Mouse (Mus musculus) adrenal gland, adult 2 months (tissue): ENCODE data around the gene Arid2. TPM values are rescaled to one million over a fixed set of nuclear protein-coding genes. Genes with fewer than 3 reads are reported as not detected.
A peak's percentile ranks its signal among the peaks of the same experiment; 100 is the strongest.
"Not testable (repeated sequence)": the region's sequence is repeated elsewhere in the genome, so short reads cannot be mapped to it uniquely, and the experiment has no call there.

Source experiments
- DNase-seq: peaks from one replicate; pipeline ENCODE4 v3.0.0; 2021
- long read RNA-seq: library from polyadenylated mRNA; stranded (forward); transcript quantifications from one replicate; pipeline ENCODE4 v2.0.0, GENCODE M21; 2021
- polyA plus RNA-seq: library from polyadenylated mRNA; depleted of rRNA; stranded (reverse); fragments of >200 nt; gene quantifications from 2 replicates; pipeline ENCODE4 v1.2.3, GENCODE M21; 2012; rRNA removed
- total RNA-seq, 2 experiments: library from RNA; stranded (reverse); gene quantifications; 2 replicates each; pipeline ENCODE4 v1.2.3; 2021

Arid2 gene
- 10 to 100 TPM; 32.0 to 32.2 TPM for total RNA-seq
- polyA plus RNA-seq: 11.8 and 14.5 TPM in 2 replicates
- long read RNA-seq, full-length matches to known transcripts: 2 of 6 reads
- long read RNA-seq, partial matches to known transcripts: 2 of 6 reads
- long read RNA-seq, other reads (novel, unspliced or antisense): 2 of 6 reads

DNA sequence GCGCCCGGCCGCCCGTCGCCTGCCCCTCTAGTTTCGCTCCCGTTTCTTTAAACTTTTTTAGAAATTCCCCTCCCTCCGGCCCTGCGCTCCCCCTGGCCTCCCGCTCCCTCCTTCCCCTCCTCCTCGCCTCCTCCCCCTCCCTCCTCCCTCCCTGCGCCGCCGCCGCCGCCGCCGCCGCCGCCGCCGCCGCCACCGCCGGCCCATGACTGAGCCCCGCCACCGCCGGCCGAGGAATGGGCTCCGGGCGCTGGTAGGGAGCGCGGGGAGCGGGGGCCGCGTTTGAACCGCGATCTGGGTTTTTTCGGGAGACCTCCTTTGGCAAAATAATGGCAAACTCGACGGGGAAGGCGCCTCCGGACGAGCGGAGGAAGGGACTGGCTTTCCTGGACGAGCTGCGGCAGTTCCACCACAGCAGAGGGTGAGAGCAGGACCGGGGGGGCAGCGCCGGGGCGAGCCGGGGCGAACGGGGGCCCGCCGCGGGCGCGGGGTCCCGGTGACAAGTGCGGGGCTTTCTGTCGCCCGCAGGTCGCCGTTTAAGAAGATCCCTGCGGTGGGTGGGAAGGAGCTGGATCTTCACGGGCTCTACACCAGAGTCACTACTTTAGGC, at the start of gene Arid2:
TSS of gene Arid2 (plus strand) at position 150 of the 607 bp plus-strand sequence.
- DNase-seq: peak; percentile 86

DNA sequence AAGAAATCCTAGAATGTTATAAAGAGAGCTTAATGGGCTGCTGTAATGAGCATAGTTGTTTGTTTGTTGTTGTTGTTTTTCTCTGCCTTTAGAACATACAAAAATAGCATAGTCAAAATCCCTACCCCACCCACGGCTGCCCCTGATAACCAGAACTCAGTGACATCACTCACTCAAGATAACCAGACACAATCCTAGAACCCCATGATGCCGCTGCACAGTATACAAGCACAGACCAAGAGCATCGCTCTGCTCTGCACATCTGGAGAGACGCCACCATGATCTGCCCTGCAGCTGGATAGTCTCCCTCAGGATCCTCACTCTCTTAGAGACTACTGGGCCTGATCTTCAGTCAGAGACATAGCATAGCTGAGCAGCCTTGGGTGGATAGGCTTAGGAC, 49.2 kb upstream of the Arid2 start:
- DNase-seq: no peak

- no peak for DNase-seq
Measured at GRCm38 (mm10) chr15:96244171-96244570, 43.1 kb upstream of the Arid2 start.

GRCm38 (mm10) chr15:96244715-96245114, 42.6 kb upstream of the Arid2 start:
- not testable (repeated sequence) for DNase-seq

DNA sequence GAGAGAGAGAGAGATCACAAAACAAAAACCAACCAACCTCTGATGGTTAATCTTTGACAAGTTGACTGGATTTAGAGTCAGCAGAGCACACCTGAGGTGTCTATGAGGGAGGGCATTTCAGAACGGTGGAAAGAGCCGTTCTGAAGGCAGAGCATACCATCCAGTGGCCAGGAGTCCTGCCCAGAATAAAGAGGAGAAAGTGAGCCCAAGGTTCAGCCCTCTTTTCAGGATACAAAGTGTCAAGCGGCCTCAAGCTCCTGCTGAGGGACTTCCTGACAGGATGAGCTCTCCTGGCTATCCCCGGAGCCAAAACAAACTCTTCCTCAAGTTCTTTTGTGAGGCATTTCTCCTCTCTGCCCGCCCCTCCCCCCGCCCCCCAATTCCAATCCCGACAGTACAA, 33.5 kb upstream of the Arid2 start:
- DNase-seq: no peak

DNA sequence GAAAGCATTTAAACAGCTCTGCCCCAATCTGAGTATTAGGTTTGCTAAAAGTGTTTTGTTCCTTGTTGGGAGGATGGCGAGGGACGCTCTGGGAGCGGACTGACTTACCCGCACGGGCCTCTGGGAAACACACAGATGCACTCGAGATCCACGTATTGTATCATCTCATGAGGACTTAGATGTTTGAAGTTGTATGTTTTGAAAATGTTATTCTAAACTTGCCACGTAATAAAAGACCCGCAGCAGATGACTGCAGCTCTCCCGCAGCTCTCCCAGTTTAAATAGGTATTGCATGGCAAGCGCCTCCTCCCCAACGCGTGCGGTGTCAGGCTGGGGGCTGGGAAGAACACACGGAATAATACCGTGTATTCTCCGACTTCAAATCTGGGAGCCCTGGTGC, 33.0 kb upstream of the Arid2 start:
- no peak for DNase-seq

DNA sequence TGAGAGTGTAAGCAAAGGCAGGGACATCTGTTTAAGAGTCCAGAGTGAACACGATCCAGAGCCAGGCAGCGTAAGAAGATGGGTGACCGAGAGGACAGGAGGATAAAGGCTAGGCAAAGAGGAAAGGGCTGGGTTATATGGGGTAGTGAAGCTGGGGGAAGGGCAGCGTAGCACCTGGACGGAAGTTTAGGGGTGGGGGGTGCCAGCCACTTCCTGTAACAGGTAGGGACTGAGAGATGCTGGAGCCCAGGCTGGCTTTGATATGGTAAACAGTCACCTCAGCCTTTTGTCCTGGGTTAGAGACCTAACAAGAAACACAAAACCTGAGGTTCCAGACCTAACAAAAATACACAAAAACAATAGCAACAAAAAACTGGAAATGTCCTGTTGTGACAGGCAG, 29.5 kb upstream of the Arid2 start:
- DNase-seq: no peak

DNA sequence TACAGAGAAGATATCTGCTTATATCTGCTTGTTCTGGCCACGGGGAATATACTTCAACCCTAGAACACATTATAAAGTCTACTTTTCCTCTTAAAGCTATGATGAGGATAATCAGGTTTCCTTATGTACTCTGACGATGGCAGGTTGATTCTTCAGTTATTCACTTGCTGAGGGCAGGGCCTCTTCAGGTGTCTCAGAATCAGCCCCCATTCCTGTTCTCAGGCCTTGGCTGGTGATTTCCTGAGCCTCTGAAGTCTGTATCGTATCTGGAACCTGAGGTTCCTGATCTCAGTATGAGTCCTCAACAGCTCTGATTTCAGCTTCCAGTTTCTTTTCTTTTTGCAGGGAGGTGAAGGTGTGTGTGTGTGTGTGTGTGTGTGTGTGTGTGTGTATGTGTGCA, 22.7 kb upstream of the Arid2 start:
- no peak for DNase-seq

DNA sequence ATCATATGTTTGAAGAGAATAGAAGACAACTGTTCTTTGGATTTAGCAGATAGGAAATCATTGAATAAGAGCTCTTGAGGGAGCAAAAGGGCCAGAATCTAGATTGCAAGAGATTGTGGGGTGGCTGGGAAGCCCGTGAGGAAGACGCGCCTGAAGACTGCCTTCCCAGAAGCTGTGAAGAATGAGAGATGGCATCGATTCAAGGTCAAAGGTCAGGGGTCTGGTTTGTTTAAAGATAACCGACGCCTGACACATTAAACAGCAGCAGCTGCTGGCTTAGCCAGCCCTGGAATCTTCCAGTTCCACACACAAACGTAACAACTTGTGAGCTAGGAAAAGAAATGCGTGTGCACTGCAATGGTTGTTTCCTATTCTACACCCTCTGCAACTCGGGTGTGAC, 19.4 kb upstream of the Arid2 start:
- DNase-seq: no peak

DNA sequence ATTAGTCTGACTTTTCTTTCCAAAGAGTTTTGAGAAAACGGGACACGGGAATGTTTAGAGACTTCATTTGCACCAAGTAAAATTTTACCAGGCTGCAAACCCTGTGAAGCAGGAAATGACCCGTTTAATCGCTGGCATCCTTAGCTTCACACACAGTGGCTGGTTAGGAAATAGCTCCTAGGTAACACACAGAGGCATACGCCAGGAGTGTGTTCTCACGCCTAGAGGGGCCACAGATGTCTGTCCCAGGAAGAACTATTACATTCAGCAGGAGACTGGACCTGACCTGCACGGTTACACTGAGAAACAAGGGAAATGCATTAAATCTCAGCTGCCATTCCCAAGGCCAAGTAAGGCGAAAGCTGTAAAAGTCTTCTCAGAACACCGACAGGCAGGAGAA, 18.7 kb upstream of the Arid2 start:
- no peak for DNase-seq

- DNase-seq: no peak
Measured at GRCm38 (mm10) chr15:96269402-96269801, 17.9 kb upstream of the Arid2 start.

- DNase-seq: no peak
Measured at GRCm38 (mm10) chr15:96270272-96270880, 16.9 kb upstream of the Arid2 start.

DNA sequence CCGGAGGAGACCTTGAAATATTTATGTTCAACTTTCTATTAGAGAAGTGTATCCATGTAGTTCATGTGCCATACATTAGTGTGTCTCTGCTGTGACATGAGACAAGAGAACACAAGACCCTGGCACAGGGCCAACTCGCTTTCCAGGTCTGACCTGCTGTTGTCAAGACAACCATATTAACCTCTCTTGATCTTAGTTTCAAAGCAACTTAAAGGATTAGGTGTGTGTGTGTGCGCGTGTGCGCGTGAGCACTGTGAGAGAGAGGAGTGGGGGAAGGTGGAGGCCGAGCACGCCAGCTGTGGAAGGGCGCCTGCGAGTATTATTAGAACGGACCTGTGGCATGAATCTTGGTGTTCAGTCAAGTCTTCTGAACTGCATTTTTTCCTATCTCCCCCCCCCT, 15.0 kb upstream of the Arid2 start:
- no peak for DNase-seq

DNA sequence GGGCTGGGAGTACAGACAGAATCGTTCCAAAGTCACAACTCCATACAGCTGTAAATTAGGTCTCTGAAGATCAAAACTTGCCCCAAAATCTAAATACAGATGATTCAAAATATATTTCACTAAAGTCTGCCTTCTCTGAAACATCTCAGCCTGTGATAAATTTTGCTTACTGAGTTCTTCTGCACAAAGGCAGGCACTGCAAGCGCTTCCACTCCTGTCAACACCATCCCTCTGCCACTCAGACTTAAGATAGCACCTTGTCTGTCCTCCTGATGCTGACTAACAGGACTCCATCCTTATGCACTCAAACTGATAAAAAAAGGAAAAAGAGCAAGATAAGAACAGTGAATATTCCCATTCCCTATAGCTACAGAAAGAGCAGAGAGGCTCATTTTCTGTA, 13.0 kb upstream of the Arid2 start:
- DNase-seq: no peak

DNA sequence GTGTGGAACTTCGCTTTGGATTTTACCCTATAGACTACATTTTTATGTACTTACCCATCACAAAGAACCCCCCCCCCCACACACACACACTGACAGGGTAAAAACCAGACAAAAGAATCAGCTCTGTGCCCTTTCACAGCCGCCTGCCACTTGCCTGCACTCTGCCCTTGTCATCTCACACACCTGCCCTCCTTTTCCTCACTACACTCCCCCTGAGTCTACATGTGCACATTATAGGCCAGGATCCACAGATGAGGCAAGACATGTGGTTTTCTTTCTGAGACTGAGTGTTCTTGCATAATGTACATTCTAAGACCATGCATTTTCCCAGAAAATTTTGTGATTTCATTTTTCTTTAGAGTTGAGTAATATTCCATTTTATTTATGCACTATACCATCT, 12.1 kb upstream of the Arid2 start:
- no peak for DNase-seq

DNA sequence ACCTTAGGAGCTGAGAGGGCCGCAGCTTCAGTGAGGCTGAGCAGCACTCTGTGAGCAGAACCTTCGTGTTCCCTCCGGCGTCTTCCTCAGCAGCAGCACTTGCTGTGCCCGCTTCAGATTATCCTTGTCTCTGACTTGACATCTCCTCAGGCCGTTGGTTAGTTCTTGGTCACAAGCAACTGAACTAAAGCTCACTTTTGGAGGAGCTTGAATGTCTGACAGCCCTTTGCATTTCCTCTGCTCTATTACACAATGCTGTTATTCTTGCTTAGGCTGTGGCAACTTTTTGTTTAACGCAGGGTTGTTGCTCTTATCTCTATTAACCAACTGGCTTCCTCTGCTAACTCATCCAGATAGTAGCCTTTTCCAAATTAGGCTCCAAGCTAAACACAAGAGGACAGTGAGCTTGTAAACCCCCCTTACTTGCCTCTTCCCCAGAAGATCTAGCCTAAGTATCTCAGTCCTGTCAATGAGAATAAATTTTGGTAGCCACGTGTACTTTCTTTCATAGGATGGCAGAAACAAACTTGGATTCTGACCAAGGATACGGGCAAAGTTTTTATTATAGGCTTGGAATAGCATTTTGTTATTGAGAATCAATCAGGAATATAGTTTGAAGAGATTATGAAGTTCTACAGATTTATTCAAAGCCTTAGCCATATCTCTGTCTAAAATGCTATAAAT, 11.4 kb upstream of the Arid2 start:
- DNase-seq: no peak

DNA sequence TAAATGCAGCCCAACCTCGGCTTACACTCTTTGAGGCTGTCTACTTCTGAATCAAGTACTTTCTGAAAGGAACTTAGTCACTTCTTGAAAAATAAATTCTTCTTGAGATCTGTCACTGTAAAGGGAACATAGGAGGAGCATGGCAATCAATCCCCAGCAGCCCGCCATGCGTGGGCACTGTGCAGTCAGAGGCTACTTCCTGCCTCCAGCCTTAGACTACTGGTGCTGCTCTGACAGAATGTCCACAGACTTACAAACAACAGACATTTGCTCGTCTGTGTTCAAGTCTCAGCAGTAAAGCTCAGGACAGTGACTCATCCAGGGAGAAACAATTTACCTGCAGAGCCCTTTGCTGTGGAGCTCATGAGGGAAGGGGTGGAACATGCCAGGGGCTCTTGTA, 10.3 kb upstream of the Arid2 start:
- DNase-seq: no peak

GRCm38 (mm10) chr15:96281236-96281635, 6.1 kb upstream of the Arid2 start:
- DNase-seq: no peak

GRCm38 (mm10) chr15:96283141-96283540, 4.2 kb upstream of the Arid2 start:
- no peak for DNase-seq

GRCm38 (mm10) chr15:96283920-96284431, 3.3 kb upstream of the Arid2 start:
- DNase-seq: peak; percentile 45

GRCm38 (mm10) chr15:96284711-96285322, 2.5 kb upstream of the Arid2 start:
- no peak for DNase-seq

DNA sequence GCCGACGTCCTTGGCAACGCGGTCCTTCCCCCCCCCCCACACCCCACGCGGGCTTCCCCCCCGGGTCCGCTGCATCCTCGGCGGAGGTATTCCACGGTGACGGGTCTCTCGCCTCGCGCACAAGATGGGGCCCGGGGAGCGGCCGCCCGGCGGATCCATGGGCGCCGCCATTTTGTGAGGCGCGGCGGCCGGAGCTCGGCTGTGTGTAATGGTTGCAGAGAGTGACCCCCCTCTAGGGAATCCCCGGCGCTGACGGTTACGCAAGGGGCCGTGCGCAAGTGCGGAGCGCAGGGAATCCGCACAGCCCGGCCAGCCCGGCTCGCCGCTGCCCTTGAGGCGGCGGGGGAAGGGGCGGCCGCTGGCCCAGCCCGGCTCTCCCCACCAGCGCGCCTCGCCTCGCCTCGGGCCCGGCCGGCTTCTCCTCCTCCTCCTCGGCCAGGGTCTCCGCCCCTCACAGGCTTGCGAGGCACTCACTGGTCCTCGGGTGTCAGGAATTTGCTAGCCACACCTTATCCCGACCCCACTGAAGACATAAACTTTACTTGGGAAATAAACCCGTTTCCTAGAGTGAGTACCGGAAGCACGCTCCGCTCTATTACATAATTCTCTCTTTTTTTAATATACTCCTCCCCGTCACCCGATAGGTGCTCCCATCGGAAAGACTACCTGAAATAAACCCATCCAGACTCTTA, 1.8 kb upstream of the Arid2 start:
- DNase-seq: peak; percentile 96
